In genomic region chr16:24565311-24565710, GRCm38 (mm10) we compare ENCODE assay signal across 12 mouse cellular contexts.
DNase-seq lines count a peak whose midpoint lies in the region; ATAC-seq and TF ChIP-seq lines count a peak whose summit lies in the region.
"Had no signal": no experiment of that assay in that cellular context is flagged by ENCODE, and none has a peak within 500 bp of the region (broad histone marks: within the 10 kb centered on the region; RNA-seq: fewer than 3 reads in every experiment).

No protein-coding gene starts in this region.

- 74% methylated on average over 7 of the region's 7 CpGs for WGBS in hindbrain, embryonic 11.5 days
- 81% methylated on average over 7 of the region's 7 CpGs for WGBS in hindbrain, embryonic 13.5 days
- WGBS in embryonic facial prominence, embryonic 10.5 days = 43% methylated on average over 7 of the region's 7 CpGs
- WGBS in midbrain, postnatal 0 days = 88% methylated on average over 7 of the region's 7 CpGs

- no peak overlapping the region for H3K9ac ChIP-seq in hindbrain, embryonic 11.5 days (ENCODE audit: low read depth, low read length)
- H3K9ac ChIP-seq in hindbrain, embryonic 13.5 days = no peak overlapping the region
- H3K9ac ChIP-seq in midbrain, postnatal 0 days (replicated peaks; ENCODE audit: low read length, poor library complexity, severe bottlenecking) = no peak overlapping the region
- H3K9ac ChIP-seq: kidney, embryonic 15.5 days had no signal

- TF ChIP-seq CTCF in midbrain, postnatal 0 days (IDR thresholded peaks at IDR 0.05) = no peak

- no peaks in the 10 kb centered on the region for H3K9me3 ChIP-seq in hindbrain, embryonic 11.5 days (ENCODE audit: control insufficient read depth, low read length)
- no peaks in the 10 kb centered on the region for H3K9me3 ChIP-seq in hindbrain, embryonic 13.5 days
- no peaks in the 10 kb centered on the region for H3K9me3 ChIP-seq in embryonic facial prominence, embryonic 10.5 days
- H3K9me3 ChIP-seq in midbrain, postnatal 0 days (ENCODE audit: low read length) = no peaks in the 10 kb centered on the region
- H3K9me3 ChIP-seq: kidney, embryonic 15.5 days; midbrain, embryonic 10.5 days had no signal

- peak; percentile 19 for DNase-seq in hindbrain, embryonic 11.5 days (ENCODE audit: low spot score)
- peak; percentile 43 for DNase-seq in embryonic facial prominence, embryonic 10.5 days (ENCODE audit: low spot score)
- DNase-seq in hindlimb bud, embryonic 11.5 days (ENCODE audit: extremely low spot score, low read depth, low spot score) = peak; percentile 12
- no peak for DNase-seq in frontal cortex, postnatal 10 days (ENCODE audit: low spot score in 2 of 2)
- DNase-seq in midbrain, postnatal 0 days (ENCODE audit: low spot score) = no peak
- DNase-seq: cerebellum, adult 9-11 months; gastrocnemius, postnatal 36 days; thymus, postnatal 4 days had no signal

- no peak overlapping the region for H3K4me2 ChIP-seq in hindbrain, embryonic 11.5 days (replicated peaks; ENCODE audit: low read depth, low read length)
- H3K4me2 ChIP-seq in hindbrain, embryonic 13.5 days = no peak overlapping the region
- no peak overlapping the region for H3K4me2 ChIP-seq in midbrain, postnatal 0 days (ENCODE audit: low read depth, low read length, poor library complexity, severe bottlenecking)
- H3K4me2 ChIP-seq: kidney, embryonic 15.5 days had no signal

- H3K27me3 ChIP-seq in hindbrain, embryonic 11.5 days (ENCODE audit: control insufficient read depth, insufficient read depth, low read length) = no peaks in the 10 kb centered on the region
- H3K27me3 ChIP-seq in hindbrain, embryonic 13.5 days = no peaks in the 10 kb centered on the region
- H3K27me3 ChIP-seq in embryonic facial prominence, embryonic 10.5 days (replicated peaks; ENCODE audit: low read depth, poor library complexity, severe bottlenecking) = no peaks in the 10 kb centered on the region
- H3K27me3 ChIP-seq in midbrain, postnatal 0 days (ENCODE audit: insufficient read depth, low read length) = no peaks in the 10 kb centered on the region
- H3K27me3 ChIP-seq: kidney, embryonic 15.5 days had no signal

- no peaks in the 10 kb centered on the region for H3K36me3 ChIP-seq in hindbrain, embryonic 11.5 days (ENCODE audit: control insufficient read depth, insufficient read depth, low read length)
- H3K36me3 ChIP-seq in hindbrain, embryonic 13.5 days = no peaks in the 10 kb centered on the region
- H3K36me3 ChIP-seq in embryonic facial prominence, embryonic 10.5 days (replicated peaks) = no peaks in the 10 kb centered on the region
- H3K36me3 ChIP-seq in midbrain, postnatal 0 days (ENCODE audit: insufficient read depth, low read length) = no peaks in the 10 kb centered on the region
- H3K36me3 ChIP-seq: kidney, embryonic 15.5 days; midbrain, embryonic 10.5 days had no signal

- no peaks in the 10 kb centered on the region for H3K4me1 ChIP-seq in hindbrain, embryonic 11.5 days (replicated peaks; ENCODE audit: control insufficient read depth, insufficient read depth, low read length)
- 0 out of 2 replicates have a peak, but pooled peaks cover 9% of the 10 kb centered on the region for H3K4me1 ChIP-seq in hindbrain, embryonic 13.5 days (replicated peaks)
- peaks cover 17% of the 10 kb centered on the region for H3K4me1 ChIP-seq in embryonic facial prominence, embryonic 10.5 days
- H3K4me1 ChIP-seq in midbrain, postnatal 0 days (ENCODE audit: insufficient read depth, low read length) = no peaks in the 10 kb centered on the region
- H3K4me1 ChIP-seq: midbrain, embryonic 10.5 days had no signal

- H3K4me3 ChIP-seq in hindbrain, embryonic 11.5 days (ENCODE audit: low read depth, low read length) = no peak overlapping the region
- H3K4me3 ChIP-seq in hindbrain, embryonic 13.5 days = no peak overlapping the region
- H3K4me3 ChIP-seq in embryonic facial prominence, embryonic 10.5 days = no peak overlapping the region
- H3K4me3 ChIP-seq in midbrain, postnatal 0 days (ENCODE audit: low read depth, low read length) = no peak overlapping the region
- H3K4me3 ChIP-seq: kidney, embryonic 15.5 days; midbrain, embryonic 10.5 days had no signal

- H3K27ac ChIP-seq in hindbrain, embryonic 11.5 days (ENCODE audit: low read depth, low read length) = no peak overlapping the region
- H3K27ac ChIP-seq in hindbrain, embryonic 13.5 days = no peak overlapping the region
- peak overlapping the region; percentile 21; the same call in 1 of the 2 replicates for H3K27ac ChIP-seq in embryonic facial prominence, embryonic 10.5 days (replicated peaks)
- no peak overlapping the region for H3K27ac ChIP-seq in midbrain, postnatal 0 days (ENCODE audit: low read depth, low read length)
- H3K27ac ChIP-seq: kidney, embryonic 15.5 days; midbrain, embryonic 10.5 days had no signal

- no peak for ATAC-seq in hindbrain, embryonic 11.5 days (ENCODE audit: low FRiP score)
- ATAC-seq in hindbrain, embryonic 13.5 days (ENCODE audit: low FRiP score) = no peak
- ATAC-seq in monocyte, adult 5-6 weeks (replicated peaks; ENCODE audit: insufficient number of reproducible peaks, low FRiP score, low TSS enrichment, poor library complexity, severe bottlenecking) = no peak
- no peak for ATAC-seq in midbrain, postnatal 0 days (ENCODE audit: low FRiP score)

Comparison
In these comparisons a context has a peak if more than half of its experiments do, and no peak if none do; other contexts are left out.
1. DNase-seq: peak in hindbrain, embryonic 11.5 days (single experiment), embryonic facial prominence, embryonic 10.5 days (single experiment) and hindlimb bud, embryonic 11.5 days (single experiment); none in frontal cortex, postnatal 10 days (0 of 2) and midbrain, postnatal 0 days (single experiment).